Mouse (Mus musculus): Measurements from ENCODE around the gene Apool. TPM values are rescaled to one million over a fixed set of nuclear protein-coding genes. Genes with fewer than 3 reads are reported as not detected.
"Not testable (repeated sequence)": the region's sequence is repeated elsewhere in the genome, so short reads cannot be mapped to it uniquely, and the experiment has no call there.

Apool gene
- polyA plus RNA-seq, 1 experiment = 12.6 TPM

DNA sequence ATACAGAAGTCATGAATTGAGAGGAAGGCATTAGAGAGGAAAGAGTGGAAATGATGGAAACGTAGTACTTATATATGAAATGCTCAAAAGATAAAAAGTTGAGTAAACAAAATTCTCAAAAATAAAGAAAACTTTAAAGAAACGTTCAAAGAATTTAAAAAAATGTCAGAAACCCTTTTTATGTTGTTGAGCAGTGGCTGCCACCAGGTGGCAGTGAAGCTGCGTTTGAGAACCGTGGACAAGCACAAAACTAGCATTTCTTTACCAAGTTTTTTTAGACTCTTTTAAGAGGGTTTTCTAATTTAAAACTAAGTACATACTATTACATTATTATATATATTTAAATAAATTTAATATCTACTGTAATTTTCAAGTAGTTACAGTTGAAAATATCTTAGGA, 57.3 kb downstream of the Apool start:
- TF ChIP-seq CTCF (IDR thresholded peaks at IDR 0.05; ENCODE audit: control insufficient read depth, insufficient read depth, low read length) = peak; percentile 18; the same call in 1 of the 2 replicates
- TF ChIP-seq POLR2A (IDR thresholded peaks at IDR 0.05; ENCODE audit: borderline replicate concordance, control insufficient read depth, low read depth, low read length) = no peak
- H3K4me1 ChIP-seq (ENCODE audit: control insufficient read depth, insufficient read depth, low read length) = no peaks in the 10 kb centered on the region
- WGBS = 40% methylated on average over 4 of the region's 4 CpGs
- no peak overlapping the region for H3K27ac ChIP-seq (ENCODE audit: control insufficient read depth, insufficient read depth, low read depth, low read length, poor library complexity)
- H3K4me3 ChIP-seq (replicated peaks; ENCODE audit: control insufficient read depth, low read depth, low read length) = no peak overlapping the region

DNA sequence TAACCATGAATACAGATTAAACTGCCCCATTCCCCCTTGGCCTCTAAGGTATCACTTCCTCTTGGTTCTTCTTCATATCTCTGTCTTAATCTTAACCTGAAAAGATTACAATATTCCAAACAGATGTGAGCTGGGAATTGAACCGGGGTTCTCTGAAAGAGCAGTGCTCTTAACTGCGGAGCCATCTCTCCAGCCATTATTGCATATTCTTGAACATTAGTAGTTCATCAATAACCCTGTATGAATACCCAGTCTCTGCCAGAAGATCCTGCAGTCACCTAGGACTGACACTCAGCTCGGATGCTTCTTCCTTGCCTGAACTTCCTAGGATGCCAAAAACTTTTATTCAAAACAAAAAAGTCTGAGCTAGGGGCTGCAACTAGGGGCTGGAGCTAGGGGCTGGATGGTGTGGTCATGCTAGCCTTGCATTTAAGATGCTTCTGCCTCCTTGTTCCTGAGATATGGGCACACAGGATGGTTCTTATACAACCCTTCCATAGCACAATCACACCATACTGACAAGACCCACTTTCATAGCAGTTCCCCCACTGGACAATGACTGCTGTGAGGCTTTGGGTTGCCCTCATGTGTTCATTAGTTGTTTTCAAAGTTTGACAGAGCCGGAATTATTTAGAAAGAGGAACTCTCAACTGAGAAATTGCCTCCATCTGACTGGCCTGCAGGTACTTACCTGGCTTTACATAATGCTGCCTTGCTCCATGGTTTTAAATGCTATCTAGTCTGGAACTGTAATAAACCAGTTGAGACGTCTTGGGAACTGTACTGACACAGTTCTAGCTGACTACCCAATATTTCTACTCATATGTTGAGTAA, 59.7 kb downstream of the Apool start:
- H3K4me3 ChIP-seq (replicated peaks; ENCODE audit: control insufficient read depth, low read depth, low read length); H3K4me1 ChIP-seq (ENCODE audit: control insufficient read depth, insufficient read depth, low read length); H3K27ac ChIP-seq (ENCODE audit: control insufficient read depth, insufficient read depth, low read depth, low read length, poor library complexity): not testable (repeated sequence)
- WGBS = 73% methylated on average over 5 of the region's 5 CpGs

DNA sequence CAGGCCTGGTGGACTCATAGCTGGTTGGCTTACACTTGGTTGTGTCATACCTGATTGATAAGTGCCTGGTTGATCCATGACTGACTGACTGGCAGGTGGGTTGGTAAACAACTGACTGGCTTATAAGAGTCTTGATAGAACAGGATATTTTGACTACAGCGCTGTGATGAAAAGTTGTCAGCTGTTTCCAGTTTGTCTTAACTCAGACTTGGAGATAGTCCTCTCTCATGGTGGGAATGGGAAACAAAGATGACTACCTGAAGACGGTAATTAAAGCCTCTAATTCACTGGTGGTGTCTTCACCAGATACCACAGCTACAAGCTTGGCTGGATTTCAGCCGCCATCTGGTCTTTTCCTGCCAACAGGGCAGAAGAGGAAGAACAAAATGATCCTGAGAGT, 95.5 kb downstream of the Apool start, which contains the start of gene Satl1:
Gene Satl1 (minus strand): TSS at position 101 of the 400 bp plus-strand sequence.
- 80% methylated on average over 3 of the region's 3 CpGs for WGBS
- no peak within 1 kb of the TSS for H3K4me3 ChIP-seq (replicated peaks; ENCODE audit: control insufficient read depth, low read depth, low read length)
- no peak for TF ChIP-seq CTCF (IDR thresholded peaks at IDR 0.05; ENCODE audit: control insufficient read depth, insufficient read depth, low read length)
- no peak for TF ChIP-seq POLR2A (IDR thresholded peaks at IDR 0.05; ENCODE audit: borderline replicate concordance, control insufficient read depth, low read depth, low read length)
- H3K4me1 ChIP-seq (ENCODE audit: control insufficient read depth, insufficient read depth, low read length) = no peaks in the 10 kb centered on the region
- H3K27ac ChIP-seq (ENCODE audit: control insufficient read depth, insufficient read depth, low read depth, low read length, poor library complexity) = no peak within 1 kb of the TSS

DNA sequence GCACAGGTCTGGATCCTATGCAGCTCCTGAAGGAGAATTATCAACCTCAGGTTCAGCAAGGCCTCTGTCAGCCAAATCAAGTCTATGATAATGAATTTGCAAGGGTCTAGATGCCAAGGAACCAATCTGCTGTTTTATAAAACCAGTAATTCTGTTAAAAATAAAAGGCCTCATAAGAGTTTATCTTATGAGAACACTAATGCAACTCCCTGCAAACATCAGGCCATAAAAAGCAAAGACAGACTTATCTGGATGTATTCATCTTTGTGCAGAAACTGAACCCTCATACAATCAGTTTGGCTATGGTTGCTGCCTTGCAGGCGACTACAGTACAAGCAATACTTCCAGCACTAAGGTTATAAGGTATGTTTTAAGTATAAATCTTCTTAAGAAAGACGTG, 101.2 kb downstream of the Apool start:
- no peak for TF ChIP-seq CTCF (IDR thresholded peaks at IDR 0.05; ENCODE audit: control insufficient read depth, insufficient read depth, low read length)
- Histone ChIP-seq H3K27ac (ENCODE audit: control insufficient read depth, insufficient read depth, low read depth, low read length, poor library complexity) (no peak overlapping the region), H3K4me1 (ENCODE audit: control insufficient read depth, insufficient read depth, low read length) (no peaks in the 10 kb centered on the region), H3K4me3 (replicated peaks; ENCODE audit: control insufficient read depth, low read depth, low read length) (no peak overlapping the region)
- WGBS = 72% methylated on average over 2 of the region's 2 CpGs

Other genes starting within 250 kb of the Apool start
- gene 4933403O08Rik, start 72.3 kb upstream of the Apool start, polyA plus RNA-seq (2011; ENCODE audit: insufficient read depth, insufficient read length, low replicate concordance, missing spikeins) = not detected in 2 replicates
- gene Satl1, start 95.4 kb downstream of the Apool start, polyA plus RNA-seq (2011; ENCODE audit: insufficient read depth, insufficient read length, low replicate concordance, missing spikeins) = not detected in 2 replicates
- not detected in 2 replicates for gene 2010106E10Rik, start 183.9 kb downstream of the Apool start, polyA plus RNA-seq (2011; ENCODE audit: insufficient read depth, insufficient read length, low replicate concordance, missing spikeins)

All from bone marrow, adult 2 months (tissue).